Mouse (Mus musculus) heart, embryonic 11.5 days (tissue): ENCODE measurements around the gene Hfe2. TPM values are rescaled to one million over a fixed set of nuclear protein-coding genes. Genes with fewer than 3 reads are reported as not detected.
A peak's percentile ranks its signal among the peaks of the same experiment; 100 is the strongest.

ENCODE experiments used
- ATAC-seq: fragments of 200-750 bp; cut with Nextera tagmentation; replicated peaks from 2 replicates; pipeline ENCODE4 v1.8.0; 2017; ENCODE audit warnings: moderate library complexity; ENCODE audit not compliant: insufficient number of reproducible peaks, low FRiP score, low TSS enrichment
- H3K27ac ChIP-seq: fragments of 300-500 bp; sonication (generic); 2 replicates; pipeline ENCODE4 v1.5.1; 2014; ENCODE audit warnings: mild to moderate bottlenecking, low read depth, low read length
- H3K27me3 ChIP-seq: fragments of 300-500 bp; sonication (generic); 2 replicates; pipeline ENCODE4 v1.6.1; 2014; ENCODE audit warnings: mild to moderate bottlenecking, low read length, mixed read lengths; ENCODE audit not compliant: control insufficient read depth, insufficient read depth
- H3K36me3 ChIP-seq: fragments of 300-500 bp; sonication (generic); 2 replicates; pipeline ENCODE4 v1.6.1; 2014; ENCODE audit warnings: mild to moderate bottlenecking, low read length, moderate library complexity, mixed read lengths; ENCODE audit not compliant: control insufficient read depth, insufficient read depth
- H3K4me1 ChIP-seq: fragments of 300-500 bp; sonication (generic); 2 replicates; pipeline ENCODE4 v1.6.1; 2014; ENCODE audit warnings: low read length; ENCODE audit not compliant: control insufficient read depth, insufficient read depth
- H3K4me2 ChIP-seq: fragments of 300-500 bp; sonication (generic); 2 replicates; pipeline ENCODE4 v1.6.1; 2014; ENCODE audit warnings: mild to moderate bottlenecking, moderate library complexity
- H3K4me3 ChIP-seq: fragments of 300-500 bp; sonication (generic); 2 replicates; pipeline ENCODE4 v1.5.1; 2014; ENCODE audit warnings: low read depth, low read length
- H3K9ac ChIP-seq: fragments of 300-500 bp; sonication (generic); 2 replicates; pipeline ENCODE4 v1.6.1; 2014; ENCODE audit warnings: mild to moderate bottlenecking, low read depth, low read length, moderate library complexity
- H3K9me3 ChIP-seq: fragments of 300-500 bp; sonication (generic); replicated peaks from 2 replicates; pipeline ENCODE4 v1.6.1; 2016; ENCODE audit warnings: low read length; ENCODE audit not compliant: control insufficient read depth
- WGBS: fragments of 180-500 bp; shearing (Covaris S2); extraction: QIAGEN DNeasy Blood & Tissue Kit; methylation state at CpG from one replicate; pipeline ENCODE4 v1.1.7; 2014; ENCODE audit not compliant: insufficient replicate concordance; 5-methylcytosine and 5-hydroxymethylcytosine counted together
- polyA plus RNA-seq: library from polyadenylated mRNA; unstranded; fragments of >200 nt; fragmentation: Nextera tagmentation; extraction: Ambion mirVana; gene quantifications from 2 replicates; pipeline ENCODE4 v1.2.1, GENCODE M21; 2014

Gene Hfe2
- polyA plus RNA-seq, 1 experiment from 2014 or later, result 7.4 TPM

- ATAC-seq, result no peak
- WGBS, result 75% methylated on average over 15 of the region's 15 CpGs
- peak overlapping the region; percentile 90 for H3K4me2 ChIP-seq
- H3K27ac ChIP-seq, result peak overlapping the region; percentile 73
- peaks cover 15% of the 10 kb centered on the region for H3K36me3 ChIP-seq
- peak overlapping the region; percentile 86; the same call in 1 of the 2 replicates for H3K9ac ChIP-seq
- peak overlapping the region; percentile 70 for H3K4me3 ChIP-seq
- H3K27me3 ChIP-seq, result no peaks in the 10 kb centered on the region
- H3K9me3 ChIP-seq, result no peaks in the 10 kb centered on the region
- H3K4me1 ChIP-seq, result peaks cover 31% of the 10 kb centered on the region
These were observed 31.1 kb downstream of the Hfe2 start for GRCm38 (mm10) chr3:96555999-96556614.

GRCm38 (mm10) chr3:96556651-96557635 is 32.0 kb downstream of the Hfe2 start:
- Histone ChIP-seq H3K27me3 (no peaks in the 10 kb centered on the region), H3K4me2 (peak overlapping the region; percentile 90), H3K4me3 (peak overlapping the region; percentile 70), H3K9me3 (no peaks in the 10 kb centered on the region), H3K36me3 (peaks cover 18% of the 10 kb centered on the region), H3K27ac (peak overlapping the region; percentile 94), H3K4me1 (peaks cover 31% of the 10 kb centered on the region), H3K9ac (peak overlapping the region; percentile 86)
- ATAC-seq, result no peak
- 3% methylated on average over 22 of the region's 22 CpGs for WGBS

DNA sequence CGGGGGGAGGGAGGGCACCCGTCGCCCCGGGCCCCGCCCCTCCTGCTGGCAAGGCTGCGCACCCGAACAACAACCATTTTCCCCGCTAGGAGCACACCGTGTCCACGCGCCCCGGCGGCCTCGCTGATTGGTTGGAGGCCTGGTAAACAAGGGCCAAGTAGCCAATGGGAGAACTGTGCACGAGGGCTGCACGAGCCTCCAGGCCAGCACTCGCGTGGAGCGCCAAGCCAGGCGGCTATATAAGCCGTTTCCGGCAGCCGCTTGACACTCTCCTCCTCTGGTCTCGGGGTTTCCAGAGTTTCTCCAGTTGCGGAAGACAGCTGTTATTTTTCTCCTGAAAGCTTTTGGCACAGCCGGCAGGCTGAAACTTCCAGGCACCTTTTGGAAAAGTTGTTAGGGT is 32.7 kb downstream of the Hfe2 start, which contains the start of gene Txnip:
Gene Txnip (plus strand): TSS at position 264 of the 400 bp plus-strand sequence.
- Histone ChIP-seq H3K27me3 (no peaks in the 10 kb centered on the region), H3K4me1 (peaks cover 31% of the 10 kb centered on the region), H3K9me3 (no peaks in the 10 kb centered on the region), H3K27ac (peak within 1 kb of the TSS; percentile 94), H3K4me2 (peak within 1 kb of the TSS; percentile 90), H3K4me3 (peak within 1 kb of the TSS; percentile 70), H3K36me3 (peaks cover 18% of the 10 kb centered on the region), H3K9ac (peak within 1 kb of the TSS; percentile 86)
- whole genome bisulfite sequencing, result under 1% methylated on average over 25 of the region's 26 CpGs
- peak; percentile 99 for ATAC-seq

- ATAC-seq, result no peak
- 1% methylated on average over 17 of the region's 17 CpGs for WGBS
- Histone ChIP-seq H3K4me3 (peak overlapping the region; percentile 70), H3K27me3 (no peaks in the 10 kb centered on the region), H3K36me3 (peaks cover 18% of the 10 kb centered on the region), H3K9me3 (no peaks in the 10 kb centered on the region), H3K9ac (peak overlapping the region; percentile 86), H3K4me2 (peak overlapping the region; percentile 90), H3K27ac (peak overlapping the region; percentile 94), H3K4me1 (peaks cover 31% of the 10 kb centered on the region)
These were observed 33.2 kb downstream of the Hfe2 start for GRCm38 (mm10) chr3:96558159-96558558.

GRCm38 (mm10) chr3:96558668-96559196 is 33.8 kb downstream of the Hfe2 start:
- 31% methylated on average over 10 of the region's 10 CpGs for WGBS
- H3K36me3 ChIP-seq, result peaks cover 18% of the 10 kb centered on the region
- peak overlapping the region; percentile 70 for H3K4me3 ChIP-seq
- peak overlapping the region; percentile 90 for H3K4me2 ChIP-seq
- peak overlapping the region; percentile 86 for H3K9ac ChIP-seq
- H3K9me3 ChIP-seq, result no peaks in the 10 kb centered on the region
- no peaks in the 10 kb centered on the region for H3K27me3 ChIP-seq
- peaks cover 31% of the 10 kb centered on the region for H3K4me1 ChIP-seq
- no peak for ATAC-seq
- peak overlapping the region; percentile 94 for H3K27ac ChIP-seq

- Histone ChIP-seq H3K9ac (peak overlapping the region; percentile 86), H3K9me3 (no peaks in the 10 kb centered on the region), H3K4me3 (peak overlapping the region; percentile 70), H3K4me2 (peak overlapping the region; percentile 90), H3K4me1 (peaks cover 36% of the 10 kb centered on the region), H3K27me3 (no peaks in the 10 kb centered on the region), H3K36me3 (peaks cover 18% of the 10 kb centered on the region), H3K27ac (peak overlapping the region; percentile 94)
- 50% methylated on average over 12 of the region's 12 CpGs for WGBS
- no peak for ATAC-seq
These were observed 34.5 kb downstream of the Hfe2 start for GRCm38 (mm10) chr3:96559398-96559910.

DNA sequence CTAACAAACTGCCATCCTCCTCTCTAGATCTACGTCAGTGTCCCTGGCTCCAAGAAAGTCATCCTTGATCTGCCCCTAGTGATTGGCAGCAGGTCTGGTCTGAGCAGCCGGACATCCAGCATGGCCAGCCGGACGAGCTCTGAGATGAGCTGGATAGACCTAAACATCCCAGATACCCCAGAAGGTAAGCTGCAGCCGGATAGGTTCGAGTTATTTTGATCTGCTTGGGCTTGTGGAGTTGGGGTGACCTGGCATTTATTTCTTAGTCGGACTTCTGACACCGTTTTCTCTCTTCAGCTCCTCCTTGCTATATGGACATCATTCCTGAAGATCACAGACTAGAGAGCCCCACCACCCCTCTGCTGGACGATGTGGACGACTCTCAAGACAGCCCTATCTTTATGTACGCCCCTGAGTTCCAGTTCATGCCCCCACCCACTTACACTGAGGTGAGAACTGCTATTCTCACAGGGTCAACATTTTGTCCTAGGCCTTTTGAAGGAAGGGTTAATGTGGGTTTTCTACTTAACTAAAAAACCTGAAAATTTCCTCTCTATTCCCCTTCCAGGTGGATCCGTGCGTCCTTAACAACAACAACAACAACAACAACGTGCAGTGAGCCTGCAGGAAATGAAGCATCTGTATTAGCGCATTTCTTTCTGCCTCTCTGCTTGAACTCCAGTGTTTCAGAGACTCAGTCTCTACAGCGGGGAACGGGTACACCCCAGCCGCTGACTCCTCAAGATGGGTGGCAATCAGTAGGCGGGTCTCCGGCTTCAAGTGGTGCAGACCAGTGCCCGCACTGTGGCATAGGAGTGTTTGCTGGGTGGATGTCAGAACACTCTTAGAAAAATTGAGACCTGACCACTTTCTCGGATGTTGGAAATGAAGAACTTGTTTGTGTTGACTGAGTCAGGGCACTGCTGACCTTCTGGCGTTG is 35.2 kb downstream of the Hfe2 start:
- WGBS, result 68% methylated on average over 23 of the region's 23 CpGs
- Histone ChIP-seq H3K36me3 (peaks cover 18% of the 10 kb centered on the region), H3K9ac (peak overlapping the region; percentile 86), H3K27ac (peak overlapping the region; percentile 94), H3K27me3 (no peaks in the 10 kb centered on the region), H3K4me2 (peak overlapping the region; percentile 90), H3K4me3 (peak overlapping the region; percentile 70), H3K9me3 (no peaks in the 10 kb centered on the region), H3K4me1 (peaks cover 36% of the 10 kb centered on the region)
- ATAC-seq, result no peak
